Comparison of ENCODE assay signal across 7 mouse cellular contexts in the genomic region with DNA sequence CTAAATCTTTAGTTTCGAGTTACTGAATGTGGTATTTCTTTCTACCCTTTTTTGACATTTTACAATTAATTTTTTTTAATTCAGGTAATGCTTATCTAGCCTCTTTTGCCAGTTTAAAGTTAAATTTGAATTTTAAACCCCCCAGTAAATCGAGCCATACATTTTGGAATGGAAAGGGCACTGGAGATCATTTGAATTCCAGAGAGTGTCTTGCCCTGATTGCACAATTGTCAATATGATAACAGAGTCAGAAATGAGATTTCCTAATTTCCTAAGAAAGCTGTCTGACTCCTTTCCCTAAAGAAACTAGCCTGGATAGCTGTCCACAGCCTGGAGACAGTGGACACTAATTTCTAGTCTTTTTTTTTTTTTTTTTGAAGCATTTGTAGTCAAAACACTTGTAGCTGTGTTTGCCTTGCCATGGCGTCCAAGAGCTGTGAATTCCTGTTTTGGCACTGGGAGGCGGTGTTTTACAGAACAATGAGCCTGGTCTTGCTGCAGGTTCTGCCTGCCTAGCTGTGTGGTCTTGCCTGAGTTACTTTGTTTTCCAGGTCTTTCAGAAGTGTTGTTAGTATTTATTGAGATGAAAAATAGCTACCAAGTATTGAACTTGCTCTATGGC. TPM values are rescaled to one million over a fixed set of nuclear protein-coding genes. Genes with fewer than 3 reads are reported as not detected.
DNase-seq lines count a peak whose midpoint lies in the region; ATAC-seq and TF ChIP-seq lines count a peak whose summit lies in the region.

No protein-coding gene starts in this region.

- no peaks in the 10 kb centered on the region for H3K27me3 ChIP-seq in forebrain, embryonic 11.5 days (ENCODE audit: control insufficient read depth, insufficient read depth, low read length)
- H3K27me3 ChIP-seq in hindbrain, embryonic 13.5 days, result no peaks in the 10 kb centered on the region
- H3K27me3 ChIP-seq in small intestine, adult 2 months (ENCODE audit: control insufficient read depth, insufficient read depth, low read length), result no peaks in the 10 kb centered on the region

- no peak overlapping the region for H3K4me2 ChIP-seq in forebrain, embryonic 11.5 days (ENCODE audit: low read depth, low read length, severe bottlenecking)
- H3K4me2 ChIP-seq in hindbrain, embryonic 13.5 days, result peak overlapping the region; percentile 78

- peak; percentile 20; the same call in 1 of the 2 replicates for TF ChIP-seq CTCF in small intestine, adult 2 months (IDR thresholded peaks at IDR 0.05; ENCODE audit: extremely low read depth, insufficient read length, insufficient replicate concordance, low read depth, low read length)

- no peak for TF ChIP-seq POLR2A in small intestine, adult 2 months (IDR thresholded peaks at IDR 0.05; ENCODE audit: low read depth, low read length)

- in situ Hi-C loops in ES-E14 (cut with MboI; ENCODE audit: low sequenced_read_pairs in 2 of 2, unreplicated experiment in 2 of 2), result no loop called here

- no peak overlapping the region for H3K4me3 ChIP-seq in ES-E14 (ENCODE audit: insufficient read depth in 1 of 2, low read depth in 1 of 2, low read length in 2 of 2, poor library complexity in 1 of 2, severe bottlenecking in 1 of 2)
- H3K4me3 ChIP-seq in forebrain, embryonic 11.5 days (ENCODE audit: low read depth, low read length), result no peak overlapping the region
- no peak overlapping the region for H3K4me3 ChIP-seq in hindbrain, embryonic 13.5 days
- no peak overlapping the region for H3K4me3 ChIP-seq in small intestine, adult 2 months (ENCODE audit: low read depth, low read length)

- H3K4me1 ChIP-seq in ES-E14 (ENCODE audit: control insufficient read depth in 2 of 2, insufficient read depth in 2 of 2, low read length in 2 of 2, poor library complexity in 1 of 2), result no peaks in the 10 kb centered on the region
- H3K4me1 ChIP-seq in forebrain, embryonic 11.5 days (replicated peaks; ENCODE audit: control insufficient read depth, insufficient read depth, low read length), result peaks cover 8% of the 10 kb centered on the region; the same call in 1 of the 2 replicates
- H3K4me1 ChIP-seq in hindbrain, embryonic 13.5 days (replicated peaks), result peaks cover 54% of the 10 kb centered on the region
- H3K4me1 ChIP-seq in small intestine, adult 2 months (ENCODE audit: control insufficient read depth, insufficient read depth, insufficient read length, low read length), result peaks cover 18% of the 10 kb centered on the region; the same call in 1 of the 2 replicates

- H3K27ac ChIP-seq in ES-E14 (ENCODE audit: insufficient read depth, low read depth, low read length, poor library complexity, severe bottlenecking), result no peak overlapping the region
- H3K27ac ChIP-seq in forebrain, embryonic 11.5 days (ENCODE audit: low read depth, low read length), result no peak overlapping the region; the same call in 1 of the 2 replicates
- 0 out of 2 replicates have a peak overlapping the region, but pooled peaks have one; percentile 18 for H3K27ac ChIP-seq in hindbrain, embryonic 13.5 days
- H3K27ac ChIP-seq in small intestine, adult 2 months (ENCODE audit: insufficient read depth, low read depth, low read length), result peak overlapping the region; percentile 56; the same call in 1 of the 2 replicates

- 46% methylated on average over 4 of the region's 4 CpGs for WGBS in forebrain, embryonic 11.5 days
- 45% methylated on average over 4 of the region's 4 CpGs for WGBS in hindbrain, embryonic 13.5 days
- 37% methylated on average over 4 of the region's 4 CpGs for WGBS in small intestine, adult 2 months

- no peak for ATAC-seq in forebrain, embryonic 11.5 days (replicated peaks; ENCODE audit: low FRiP score)
- ATAC-seq in hindbrain, embryonic 13.5 days (ENCODE audit: low FRiP score), result no peak

- H3K9me3 ChIP-seq in ES-E14 (ENCODE audit: control insufficient read depth, insufficient read depth, low read depth, low read length), result no peaks in the 10 kb centered on the region
- no peaks in the 10 kb centered on the region for H3K9me3 ChIP-seq in forebrain, embryonic 11.5 days (ENCODE audit: control insufficient read depth, low read length)
- no peaks in the 10 kb centered on the region for H3K9me3 ChIP-seq in hindbrain, embryonic 13.5 days

- peaks cover 2% of the 10 kb centered on the region for H3K36me3 ChIP-seq in ES-E14 (ENCODE audit: control insufficient read depth, insufficient read depth, low read length, poor library complexity, severe bottlenecking)
- H3K36me3 ChIP-seq in forebrain, embryonic 11.5 days (ENCODE audit: control insufficient read depth, insufficient read depth, low read length), result no peaks in the 10 kb centered on the region; the same call in 1 of the 2 replicates
- peaks cover 3% of the 10 kb centered on the region for H3K36me3 ChIP-seq in hindbrain, embryonic 13.5 days
- H3K36me3 ChIP-seq in small intestine, adult 2 months (ENCODE audit: control insufficient read depth, insufficient read depth, low read length), result peaks cover 2% of the 10 kb centered on the region

- no peak overlapping the region for H3K9ac ChIP-seq in ES-E14 (ENCODE audit: insufficient read depth, low read depth, low read length, poor library complexity, severe bottlenecking)
- H3K9ac ChIP-seq in forebrain, embryonic 11.5 days (ENCODE audit: low read length), result no peak overlapping the region
- H3K9ac ChIP-seq in hindbrain, embryonic 13.5 days, result no peak overlapping the region

- no peak for DNase-seq in ES-E14 (ENCODE audit: low read depth, low spot score)
- peak; percentile 59 to 63 for DNase-seq in adrenal gland, postnatal 36 days
- DNase-seq in forebrain, embryonic 11.5 days (ENCODE audit: low spot score), result peak; percentile 71
- DNase-seq in layer of hippocampus, postnatal 36 days, result peak; percentile 57 to 58
- DNase-seq in lung, postnatal 4 days, result peak; percentile 73 to 76

TF ChIP-seq in ES-E14, 5 proteins besides CTCF, POLR2A, EP300 and RAD21:
- peak; percentile 78 for TF ChIP-seq ZNF384 (IDR thresholded peaks at IDR 0.05; ENCODE audit: low read depth, low read length)
- no peak for TF ChIP-seq HCFC1 (IDR thresholded peaks at IDR 0.05; ENCODE audit: borderline replicate concordance, insufficient read depth, low read length)

RNA-seq across cellular contexts. Expression of a gene that starts 1.6 kb away (rescaled TPM):
- 29.2 and 42.7 TPM in 2 replicates for total RNA-seq in ES-E14 (2012; rRNA removed)
- total RNA-seq in adrenal gland, postnatal 36 days (2021), result 100 to 1,000 TPM; 132 to 151 TPM
- 24.1 and 25.8 TPM in 2 replicates for polyA plus RNA-seq in forebrain, embryonic 11.5 days (2014; fragmentation: Nextera tagmentation; extraction: Ambion mirVana)
- 10.6 and 12.9 TPM in 2 replicates for polyA plus RNA-seq in hindbrain, embryonic 13.5 days (2015; fragmentation: Nextera tagmentation; extraction: Ambion mirVana)
- 100 to 1,000 TPM; 127 to 131 TPM for total RNA-seq in layer of hippocampus, postnatal 36 days (2021)
- 41.6 and 73.2 TPM in 2 replicates for polyA plus RNA-seq in small intestine, adult 2 months (2012; rRNA removed)

RNA-seq across cellular contexts. Expression of a gene that starts 7.6 kb away (rescaled TPM):
- 60.3 and 66.8 TPM in 2 replicates for total RNA-seq in ES-E14 (2012; rRNA removed)
- 10 to 100 TPM; 59.5 to 69.8 TPM for total RNA-seq in adrenal gland, postnatal 36 days (2021)
- polyA plus RNA-seq in forebrain, embryonic 11.5 days (2014; fragmentation: Nextera tagmentation; extraction: Ambion mirVana), result 132 and 136 TPM in 2 replicates
- polyA plus RNA-seq in hindbrain, embryonic 13.5 days (2015; fragmentation: Nextera tagmentation; extraction: Ambion mirVana), result 163 and 167 TPM in 2 replicates
- total RNA-seq in layer of hippocampus, postnatal 36 days (2021), result 100 to 1,000 TPM; 120 to 123 TPM
- polyA plus RNA-seq in small intestine, adult 2 months (2012; rRNA removed), result 0.74 and 1.4 TPM in 2 replicates

RNA-seq across cellular contexts. Expression of a gene that starts 47.7 kb away (rescaled TPM):
- total RNA-seq in ES-E14 (2012; rRNA removed), result 0.40 TPM in 1 of 2 replicates, not detected in the other
- total RNA-seq in adrenal gland, postnatal 36 days (2021), result not detected
- 0.68 and 1.4 TPM in 2 replicates for polyA plus RNA-seq in forebrain, embryonic 11.5 days (2014; fragmentation: Nextera tagmentation; extraction: Ambion mirVana)
- 0.43 and 0.70 TPM in 2 replicates for polyA plus RNA-seq in hindbrain, embryonic 13.5 days (2015; fragmentation: Nextera tagmentation; extraction: Ambion mirVana)
- not detected for total RNA-seq in layer of hippocampus, postnatal 36 days (2021)
- polyA plus RNA-seq in small intestine, adult 2 months (2012; rRNA removed), result 2.1 and 4.1 TPM in 2 replicates

Comparison
In these comparisons a context has a peak if more than half of its experiments do, and no peak if none do; other contexts are left out.
1. H3K27ac ChIP-seq: peak in hindbrain, embryonic 13.5 days (single experiment) and small intestine, adult 2 months (single experiment); none in ES-E14 (single experiment) and forebrain, embryonic 11.5 days (single experiment).